Mouse (Mus musculus) erythroblast, embryonic 14.5 days (primary cell): ENCODE data around the gene Nr2f2.

ENCODE experiments used
- GATA1 ChIP-seq: IDR thresholded peaks from 2 replicates; pipeline ENCODE4 v1.6.1; 2012; ENCODE audit warnings: low read length, inconsistent platforms, mixed read lengths
- TAL1 ChIP-seq: IDR thresholded peaks from 3 replicates; pipeline ENCODE4 v1.6.1; 2012; ENCODE audit warnings: low read length, inconsistent platforms, mixed read lengths

DNA sequence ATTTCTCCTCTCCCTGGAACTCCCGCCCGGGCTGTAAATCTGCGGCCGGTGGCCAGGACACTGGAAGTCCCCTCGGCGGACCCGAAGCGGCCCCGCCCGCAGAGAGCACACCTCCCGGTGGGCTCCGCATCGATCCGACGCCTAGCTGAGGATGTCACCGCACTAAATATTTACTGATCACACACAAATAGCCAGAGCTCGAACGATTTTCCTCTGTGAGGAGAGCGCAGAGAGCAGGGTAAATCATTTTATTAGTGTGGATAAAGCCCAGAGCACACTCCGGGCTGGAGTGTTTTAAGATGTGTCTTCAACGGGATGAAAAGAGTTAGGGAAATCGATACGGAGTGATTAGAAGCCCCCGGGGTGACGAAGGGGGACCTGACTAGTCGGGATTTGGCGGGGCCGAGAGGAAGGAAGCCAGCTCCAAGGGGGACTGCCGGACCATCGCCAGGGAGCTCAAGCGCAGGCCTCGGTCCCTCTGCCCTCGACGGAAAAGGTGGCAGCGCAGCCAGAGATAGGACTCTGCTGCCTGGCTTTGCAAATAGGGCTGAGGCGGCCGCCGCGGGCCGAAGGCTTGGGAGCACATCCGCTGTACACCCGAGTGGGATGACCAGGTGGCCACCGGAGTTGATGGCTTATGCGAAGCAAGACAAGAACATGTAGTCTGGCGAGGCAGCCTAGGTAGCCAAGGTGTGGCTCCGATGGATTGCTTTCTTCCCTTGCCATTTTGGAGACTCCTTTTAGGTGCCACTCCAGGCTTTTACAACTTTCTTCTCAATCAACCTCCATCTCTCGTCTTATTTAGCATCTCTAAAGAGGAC, 3.4 kb upstream of the Nr2f2 start:
- TF ChIP-seq TAL1 (no peak), GATA1 (no peak)
